Mouse (Mus musculus) limb, embryonic 14.5 days (tissue): ENCODE results near the gene Susd1. TPM values are rescaled to one million over a fixed set of nuclear protein-coding genes. Genes with fewer than 3 reads are reported as not detected.

ENCODE experiments used
- ATAC-seq: fragments of 200-750 bp; cut with Nextera tagmentation; 2 replicates; pipeline ENCODE4 v1.8.0; 2017; ENCODE audit warnings: low read depth, moderate number of reproducible peaks, moderate TSS enrichment; ENCODE audit not compliant: low FRiP score
- DNase-seq: peaks from one replicate; pipeline ENCODE4 v3.0.0-alpha.2; 2015; ENCODE audit warnings: low spot score
- H3K27ac ChIP-seq: fragments of 300-500 bp; sonication (generic); replicated peaks from 2 replicates; pipeline ENCODE4 v1.5.1; 2014; ENCODE audit warnings: low read depth, mild to moderate bottlenecking, low read length, moderate library complexity, mixed read lengths
- H3K27me3 ChIP-seq: fragments of 300-500 bp; sonication (generic); 2 replicates; pipeline ENCODE4 v1.6.1; 2014; ENCODE audit warnings: low read length, mixed read lengths; ENCODE audit not compliant: control insufficient read depth, insufficient read depth
- H3K36me3 ChIP-seq: fragments of 300-500 bp; sonication (generic); 2 replicates; pipeline ENCODE4 v1.6.1; 2014; ENCODE audit warnings: mild to moderate bottlenecking, low read length, moderate library complexity, mixed read lengths; ENCODE audit not compliant: control insufficient read depth, insufficient read depth
- H3K4me1 ChIP-seq: fragments of 300-500 bp; sonication (generic); 2 replicates; pipeline ENCODE4 v1.6.1; 2014; ENCODE audit warnings: antibody characterized with exemption, low read length, mixed read lengths; ENCODE audit not compliant: control insufficient read depth, insufficient read depth
- H3K4me2 ChIP-seq: fragments of 300-500 bp; sonication (generic); replicated peaks from 2 replicates; pipeline ENCODE4 v1.6.1; 2014; ENCODE audit warnings: low read depth, mild to moderate bottlenecking, low read length, moderate library complexity; ENCODE audit not compliant: severe bottlenecking
- H3K4me3 ChIP-seq: fragments of 300-500 bp; sonication (generic); replicated peaks from 2 replicates; pipeline ENCODE4 v1.5.1; 2014; ENCODE audit warnings: low read length
- H3K9ac ChIP-seq: fragments of 300-500 bp; sonication (generic); 2 replicates; pipeline ENCODE4 v1.6.1; 2014; ENCODE audit warnings: mild to moderate bottlenecking, low read depth, low read length, moderate library complexity; ENCODE audit not compliant: severe bottlenecking
- H3K9me3 ChIP-seq: fragments of 300-500 bp; sonication (generic); 2 replicates; pipeline ENCODE4 v1.6.1; 2016; ENCODE audit warnings: low read length; ENCODE audit not compliant: control insufficient read depth
- POLR2A ChIP-seq: fragments of 200-500 bp; IDR thresholded peaks from 2 replicates; pipeline ENCODE4 v1.8.0; 2012; ENCODE audit warnings: inconsistent platforms, mild to moderate bottlenecking, moderate library complexity, borderline replicate concordance; ENCODE audit not compliant: insufficient read depth, insufficient read length; ENCODE audit errors: extremely low read depth
- WGBS: fragments of 180-500 bp; shearing (Covaris S2); extraction: QIAGEN DNeasy Blood & Tissue Kit; methylation state at CpG from one replicate; pipeline ENCODE4 v1.1.7; 2014; 5-methylcytosine and 5-hydroxymethylcytosine counted together
- polyA plus RNA-seq, 2 experiments: library from polyadenylated mRNA; depleted of rRNA in 1 of 2; stranded (reverse) in 1 of 2; unstranded in 1 of 2; fragments of >200 nt; fragmentation: Nextera tagmentation in 1 of 2; extraction: Ambion mirVana in 1 of 2; gene quantifications; 2 replicates each; pipeline versions ENCODE4 v1.2.1 to v1.2.3; 2012 to 2014

Gene Susd1
- polyA plus RNA-seq, 2 experiments = 2.3 to 5.6 TPM

GRCm38 (mm10) chr4:59336846-59337532 is 101.4 kb downstream of the Susd1 start:
- no peaks in the 10 kb centered on the region for H3K9me3 ChIP-seq
- no peak for TF ChIP-seq POLR2A
- no peaks in the 10 kb centered on the region for H3K36me3 ChIP-seq
- WGBS = 82% methylated on average over 11 of the region's 11 CpGs
- no peak overlapping the region for H3K4me2 ChIP-seq
- ATAC-seq (no peak), DNase-seq (no peak)
- H3K4me3 ChIP-seq = no peak overlapping the region
- 0 out of 2 replicates have a peak overlapping the region, but pooled peaks have one; percentile 40 for H3K27ac ChIP-seq
- peaks cover 19% of the 10 kb centered on the region for H3K4me1 ChIP-seq
- no peaks in the 10 kb centered on the region for H3K27me3 ChIP-seq
- H3K9ac ChIP-seq = no peak overlapping the region

- no peak for TF ChIP-seq POLR2A
- DNase-seq = no peak
- peaks cover 24% of the 10 kb centered on the region for H3K4me1 ChIP-seq
- H3K9me3 ChIP-seq = no peaks in the 10 kb centered on the region
- H3K4me2 ChIP-seq = no peak overlapping the region
- no peak overlapping the region for H3K4me3 ChIP-seq
- no peaks in the 10 kb centered on the region for H3K27me3 ChIP-seq
- H3K27ac ChIP-seq = 0 out of 2 replicates have a peak overlapping the region, but pooled peaks have one; percentile 40
- H3K9ac ChIP-seq = 0 out of 2 replicates have a peak overlapping the region, but pooled peaks have one; percentile 22
- no peaks in the 10 kb centered on the region for H3K36me3 ChIP-seq
- WGBS = 45% methylated on average over 7 of the region's 7 CpGs
- no peak for ATAC-seq
Measured at GRCm38 (mm10) chr4:59336439-59336809, 102.0 kb downstream of the Susd1 start.

DNA sequence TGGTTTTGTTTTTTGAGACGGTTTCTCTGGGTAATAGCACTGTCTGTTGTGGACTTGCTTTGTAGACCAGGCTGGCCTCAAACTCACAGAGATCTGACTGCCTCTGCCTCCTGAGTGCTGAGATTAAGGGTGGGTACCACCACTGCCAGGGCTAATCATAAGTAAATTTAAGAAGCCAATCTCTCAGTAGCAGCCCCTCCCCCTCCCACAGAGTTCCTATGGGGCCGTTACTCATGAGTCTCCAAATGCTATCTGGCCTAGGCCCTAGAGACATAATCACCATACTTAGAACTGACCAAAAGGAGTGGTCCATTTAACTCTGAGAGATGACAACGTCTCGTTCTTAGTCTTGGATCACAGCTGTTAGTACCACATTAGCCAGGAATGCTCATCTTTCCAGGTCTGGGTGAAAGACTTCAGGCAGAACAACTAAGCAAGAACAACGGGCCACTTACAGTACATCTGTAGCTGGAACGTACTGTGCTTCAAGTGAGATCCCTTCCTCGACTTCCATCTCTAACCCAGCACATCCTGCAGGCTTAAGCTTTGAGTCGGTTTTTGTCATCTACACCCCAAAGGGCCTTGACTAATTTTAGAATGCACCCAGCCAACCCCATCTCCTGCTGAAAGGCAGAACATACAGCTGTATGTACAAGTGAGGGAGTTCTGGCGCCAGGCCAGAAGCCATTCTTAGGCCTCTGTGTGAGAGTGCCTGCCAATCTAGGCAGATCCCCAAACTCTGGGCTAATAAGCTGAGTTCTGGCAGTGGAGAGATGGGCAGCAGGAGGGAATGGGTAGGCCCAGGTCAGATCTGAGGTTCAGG is 102.6 kb downstream of the Susd1 start:
- Histone ChIP-seq H3K4me3 (no peak overlapping the region), H3K9ac (0 out of 2 replicates have a peak overlapping the region, but pooled peaks have one; percentile 22), H3K27ac (peak overlapping the region; percentile 15), H3K9me3 (no peaks in the 10 kb centered on the region), H3K4me1 (peaks cover 27% of the 10 kb centered on the region), H3K36me3 (no peaks in the 10 kb centered on the region), H3K27me3 (no peaks in the 10 kb centered on the region), H3K4me2 (no peak overlapping the region)
- ATAC-seq = peak; percentile 66
- peak; percentile 90 for DNase-seq
- WGBS = 66% methylated on average over 9 of the region's 9 CpGs
- no peak for TF ChIP-seq POLR2A

DNA sequence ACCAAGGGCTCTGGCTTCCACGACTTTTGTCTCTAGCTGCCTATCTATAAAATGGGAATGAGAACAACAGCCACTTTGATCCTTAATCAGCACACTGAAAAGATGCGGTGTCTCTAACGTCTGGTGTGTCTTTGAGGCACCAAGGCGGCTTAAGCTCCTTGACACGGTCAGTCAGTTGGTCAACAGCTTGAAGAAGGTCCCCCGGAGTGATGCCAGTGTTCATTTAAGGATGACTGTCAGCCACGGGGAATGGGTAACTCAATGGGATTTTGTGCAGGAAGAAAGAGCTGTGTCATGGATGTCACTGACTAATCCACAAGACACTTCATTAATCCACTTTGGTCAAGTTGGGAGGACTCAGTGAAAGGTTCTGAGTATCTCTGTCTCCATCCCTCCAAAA is 103.3 kb downstream of the Susd1 start:
- 89% methylated on average over 7 of the region's 7 CpGs for WGBS
- no peak overlapping the region for H3K9ac ChIP-seq
- H3K4me3 ChIP-seq = no peak overlapping the region
- H3K4me2 ChIP-seq = no peak overlapping the region
- no peak for ATAC-seq
- peaks cover 27% of the 10 kb centered on the region for H3K4me1 ChIP-seq
- H3K27ac ChIP-seq = no peak overlapping the region
- no peaks in the 10 kb centered on the region for H3K36me3 ChIP-seq
- H3K9me3 ChIP-seq = no peaks in the 10 kb centered on the region
- no peak for TF ChIP-seq POLR2A
- DNase-seq = no peak
- no peaks in the 10 kb centered on the region for H3K27me3 ChIP-seq

DNA sequence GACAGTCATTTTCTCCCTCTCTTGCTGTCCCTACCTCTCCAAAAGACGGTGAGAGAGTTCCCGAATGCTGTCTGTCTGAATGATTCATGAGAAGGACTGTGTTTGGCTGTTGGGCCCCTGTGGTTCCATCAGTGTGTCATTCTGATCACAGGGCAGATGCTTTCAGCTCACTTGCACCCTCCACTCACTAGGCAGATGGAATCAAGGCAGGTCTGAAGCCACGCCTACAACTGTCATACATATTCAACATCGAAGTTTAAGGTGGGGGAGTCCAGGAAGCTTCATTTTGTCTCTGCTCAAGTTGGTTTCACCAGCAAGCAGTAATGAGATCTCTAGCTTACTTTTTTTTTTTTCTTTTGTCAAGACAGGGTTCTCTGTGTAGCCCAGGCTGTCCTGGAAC is 104.2 kb downstream of the Susd1 start:
- H3K9me3 ChIP-seq = no peaks in the 10 kb centered on the region
- H3K4me2 ChIP-seq = no peak overlapping the region
- H3K36me3 ChIP-seq = no peaks in the 10 kb centered on the region
- no peaks in the 10 kb centered on the region for H3K27me3 ChIP-seq
- no peak for ATAC-seq
- H3K9ac ChIP-seq = no peak overlapping the region
- DNase-seq = no peak
- peaks cover 27% of the 10 kb centered on the region for H3K4me1 ChIP-seq
- TF ChIP-seq POLR2A = no peak
- H3K27ac ChIP-seq = no peak overlapping the region
- WGBS = 93% methylated on average over 4 of the region's 4 CpGs
- H3K4me3 ChIP-seq = no peak overlapping the region
